ENCODE assay signal across 12 mouse cellular contexts in genomic region chr3:95162345-95162628, GRCm38 (mm10). TPM values are rescaled to one million over a fixed set of nuclear protein-coding genes. Genes with fewer than 3 reads are reported as not detected.
DNase-seq lines count a peak whose midpoint lies in the region; ATAC-seq and TF ChIP-seq lines count a peak whose summit lies in the region.
"Had no signal": no experiment of that assay in that cellular context is flagged by ENCODE, and none has a peak within 500 bp of the region (broad histone marks: within the 10 kb centered on the region; RNA-seq: fewer than 3 reads in every experiment).

No protein-coding gene starts in this region.

- no peak overlapping the region for H3K9ac ChIP-seq in heart, embryonic 13.5 days
- H3K9ac ChIP-seq in embryonic facial prominence, embryonic 13.5 days = 0 out of 2 replicates have a peak overlapping the region, but pooled peaks have one; percentile 84
- H3K9ac ChIP-seq in hindbrain, postnatal 0 days (replicated peaks; ENCODE audit: low read length) = peak overlapping the region; percentile 78
- peak overlapping the region; percentile 80 for H3K9ac ChIP-seq in midbrain, postnatal 0 days (replicated peaks; ENCODE audit: low read length, poor library complexity, severe bottlenecking)

- no peak overlapping the region for H3K27ac ChIP-seq in heart, embryonic 13.5 days (replicated peaks)
- no peak overlapping the region for H3K27ac ChIP-seq in embryonic facial prominence, embryonic 13.5 days
- peak overlapping the region; percentile 68 for H3K27ac ChIP-seq in hindbrain, postnatal 0 days
- peak overlapping the region; percentile 79 for H3K27ac ChIP-seq in midbrain, postnatal 0 days (ENCODE audit: low read depth, low read length)
- H3K27ac ChIP-seq in layer of hippocampus, adult 2 months = no peak overlapping the region

- intact Hi-C loops in heart, postnatal 14 days (cut with DNase I) = no loop called here

- no peak for DNase-seq in heart, postnatal 14 days
- peak; percentile 39 for DNase-seq in hindbrain, postnatal 0 days (ENCODE audit: low spot score)
- DNase-seq in midbrain, postnatal 0 days (ENCODE audit: low spot score) = no peak
- no peak for DNase-seq in ovary, adult 18-20 months (ENCODE audit: low spot score)
- DNase-seq in layer of hippocampus, adult 2 months (ENCODE audit: low spot score in 2 of 2) = no peak
- no peak for DNase-seq in ovary, postnatal 36 days (ENCODE audit: low spot score)
- DNase-seq: B cell, adult 2 months had no signal

- peaks cover 18% of the 10 kb centered on the region for H3K36me3 ChIP-seq in heart, embryonic 13.5 days
- peaks cover 31% of the 10 kb centered on the region for H3K36me3 ChIP-seq in embryonic facial prominence, embryonic 13.5 days
- H3K36me3 ChIP-seq in hindbrain, postnatal 0 days (ENCODE audit: insufficient read depth, low read length) = peaks cover 8% of the 10 kb centered on the region; the same call in 1 of the 2 replicates
- peaks cover 14% of the 10 kb centered on the region for H3K36me3 ChIP-seq in midbrain, postnatal 0 days (ENCODE audit: insufficient read depth, low read length)

- TF ChIP-seq CTCF in hindbrain, postnatal 0 days (IDR thresholded peaks at IDR 0.05; ENCODE audit: low read depth) = no peak
- no peak for TF ChIP-seq CTCF in midbrain, postnatal 0 days (IDR thresholded peaks at IDR 0.05)
- no peak for TF ChIP-seq CTCF in layer of hippocampus, adult 2 months (conservative IDR thresholded peaks at IDR 0.05)

- peak overlapping the region; percentile 94 for H3K4me2 ChIP-seq in heart, embryonic 13.5 days
- H3K4me2 ChIP-seq in embryonic facial prominence, embryonic 13.5 days = peak overlapping the region; percentile 76
- peak overlapping the region; percentile 83 for H3K4me2 ChIP-seq in hindbrain, postnatal 0 days (ENCODE audit: low read depth, low read length)
- H3K4me2 ChIP-seq in midbrain, postnatal 0 days (ENCODE audit: low read depth, low read length, poor library complexity, severe bottlenecking) = peak overlapping the region; percentile 76

- WGBS in heart, embryonic 13.5 days = 21% methylated on average over 2 of the region's 2 CpGs
- 37% methylated on average over 2 of the region's 2 CpGs for WGBS in embryonic facial prominence, embryonic 13.5 days
- WGBS in hindbrain, postnatal 0 days = 7% methylated on average over 2 of the region's 2 CpGs
- 11% methylated on average over 2 of the region's 2 CpGs for WGBS in midbrain, postnatal 0 days

- H3K9me3 ChIP-seq in heart, embryonic 13.5 days = no peaks in the 10 kb centered on the region
- H3K9me3 ChIP-seq in embryonic facial prominence, embryonic 13.5 days = no peaks in the 10 kb centered on the region; the same call in 1 of the 2 replicates
- no peaks in the 10 kb centered on the region for H3K9me3 ChIP-seq in hindbrain, postnatal 0 days (ENCODE audit: low read length)
- no peaks in the 10 kb centered on the region for H3K9me3 ChIP-seq in midbrain, postnatal 0 days (ENCODE audit: low read length)

- peaks cover 11% of the 10 kb centered on the region; the same call in 1 of the 2 replicates for H3K27me3 ChIP-seq in heart, embryonic 13.5 days (replicated peaks)
- H3K27me3 ChIP-seq in embryonic facial prominence, embryonic 13.5 days = peaks cover 6% of the 10 kb centered on the region; the same call in 1 of the 2 replicates
- H3K27me3 ChIP-seq in hindbrain, postnatal 0 days (ENCODE audit: insufficient read depth, low read length) = no peaks in the 10 kb centered on the region
- H3K27me3 ChIP-seq in midbrain, postnatal 0 days (ENCODE audit: insufficient read depth, low read length) = no peaks in the 10 kb centered on the region

- H3K4me1 ChIP-seq in heart, embryonic 13.5 days = peaks cover 46% of the 10 kb centered on the region
- peaks cover 32% of the 10 kb centered on the region for H3K4me1 ChIP-seq in embryonic facial prominence, embryonic 13.5 days
- H3K4me1 ChIP-seq in hindbrain, postnatal 0 days (ENCODE audit: insufficient read depth, low read length) = peaks cover 14% of the 10 kb centered on the region
- H3K4me1 ChIP-seq in midbrain, postnatal 0 days (ENCODE audit: insufficient read depth, low read length) = peaks cover 30% of the 10 kb centered on the region

- no peak for ATAC-seq in heart, embryonic 13.5 days (ENCODE audit: extremely low read depth, insufficient number of reproducible peaks, low FRiP score, low TSS enrichment)
- ATAC-seq in embryonic facial prominence, embryonic 13.5 days (ENCODE audit: insufficient number of reproducible peaks, insufficient read depth, low FRiP score, low TSS enrichment, low read depth) = no peak
- ATAC-seq in hindbrain, postnatal 0 days = no peak
- no peak for ATAC-seq in midbrain, postnatal 0 days (ENCODE audit: low FRiP score)

- H3K4me3 ChIP-seq in heart, embryonic 13.5 days = no peak overlapping the region
- peak overlapping the region; percentile 89 for H3K4me3 ChIP-seq in embryonic facial prominence, embryonic 13.5 days
- peak overlapping the region; percentile 93 for H3K4me3 ChIP-seq in hindbrain, postnatal 0 days (ENCODE audit: low read length)
- H3K4me3 ChIP-seq in midbrain, postnatal 0 days (ENCODE audit: low read depth, low read length) = peak overlapping the region; percentile 85
- H3K4me3 ChIP-seq in layer of hippocampus, adult 2 months = no peak overlapping the region; the same call in 1 of the 2 replicates

RNA-seq across cellular contexts. Expression of gene Sema6c, which starts 2.0 kb away (rescaled TPM):
- 2.9 and 3.0 TPM in 2 replicates for polyA plus RNA-seq in heart, embryonic 13.5 days (2015; fragmentation: Nextera tagmentation; extraction: Ambion mirVana)
- total RNA-seq in heart, postnatal 14 days (2021) = 10 to 100 TPM in 1 of 2 experiments, 1 to 10 TPM in 1; 5.8 to 11.8 TPM
- 9.4 and 10.1 TPM in 2 replicates for polyA plus RNA-seq in embryonic facial prominence, embryonic 13.5 days (2015; fragmentation: Nextera tagmentation; extraction: Ambion mirVana)
- total RNA-seq in hindbrain, postnatal 0 days (2014; rRNA removed) = 127 and 172 TPM in 2 replicates
- polyA plus RNA-seq in hindbrain, postnatal 0 days (2015; fragmentation: Nextera tagmentation; extraction: Ambion mirVana) = 15.6 and 16.4 TPM in 2 replicates
- total RNA-seq in midbrain, postnatal 0 days (2014; rRNA removed) = 126 and 148 TPM in 2 replicates
- polyA plus RNA-seq in midbrain, postnatal 0 days (2015; fragmentation: Nextera tagmentation; extraction: Ambion mirVana) = 17.1 and 18.4 TPM in 2 replicates
- 10 to 100 TPM; 33.9 to 46.6 TPM for total RNA-seq in layer of hippocampus, adult 2 months (2021)
- total RNA-seq: megakaryocyte-erythroid progenitor cell, adult 5-6 weeks had no signal

RNA-seq across cellular contexts. Expression of gene Tnfaip8l2, which starts 20.1 kb away (rescaled TPM):
- 2.1 and 2.8 TPM in 2 replicates for polyA plus RNA-seq in heart, embryonic 13.5 days (2015; fragmentation: Nextera tagmentation; extraction: Ambion mirVana)
- total RNA-seq in heart, postnatal 14 days (2021) = 1 to 10 TPM; 3.0 to 3.1 TPM
- polyA plus RNA-seq in embryonic facial prominence, embryonic 13.5 days (2015; fragmentation: Nextera tagmentation; extraction: Ambion mirVana) = 2.7 and 4.7 TPM in 2 replicates
- 1.9 and 2.3 TPM in 2 replicates for total RNA-seq in hindbrain, postnatal 0 days (2014; rRNA removed)
- polyA plus RNA-seq in hindbrain, postnatal 0 days (2015; fragmentation: Nextera tagmentation; extraction: Ambion mirVana) = 3.1 and 3.6 TPM in 2 replicates
- total RNA-seq in midbrain, postnatal 0 days (2014; rRNA removed) = 0.93 and 1.2 TPM in 2 replicates
- 2.2 and 2.8 TPM in 2 replicates for polyA plus RNA-seq in midbrain, postnatal 0 days (2015; fragmentation: Nextera tagmentation; extraction: Ambion mirVana)
- total RNA-seq in layer of hippocampus, adult 2 months (2021) = 1 to 10 TPM; 2.5 to 2.7 TPM

RNA-seq across cellular contexts. Expression of gene Lysmd1, which starts 28.4 kb away (rescaled TPM):
- 8.8 and 9.8 TPM in 2 replicates for polyA plus RNA-seq in heart, embryonic 13.5 days (2015; fragmentation: Nextera tagmentation; extraction: Ambion mirVana)
- total RNA-seq in heart, postnatal 14 days (2021) = 1 to 10 TPM; 6.4 to 7.4 TPM
- 17.0 and 19.3 TPM in 2 replicates for polyA plus RNA-seq in embryonic facial prominence, embryonic 13.5 days (2015; fragmentation: Nextera tagmentation; extraction: Ambion mirVana)
- total RNA-seq in hindbrain, postnatal 0 days (2014; rRNA removed) = 33.4 and 38.5 TPM in 2 replicates
- polyA plus RNA-seq in hindbrain, postnatal 0 days (2015; fragmentation: Nextera tagmentation; extraction: Ambion mirVana) = 39.2 and 42.4 TPM in 2 replicates
- total RNA-seq in midbrain, postnatal 0 days (2014; rRNA removed) = 35.3 and 42.2 TPM in 2 replicates
- polyA plus RNA-seq in midbrain, postnatal 0 days (2015; fragmentation: Nextera tagmentation; extraction: Ambion mirVana) = 50.9 and 51.9 TPM in 2 replicates
- total RNA-seq in layer of hippocampus, adult 2 months (2021) = 10 to 100 TPM; 16.4 to 16.7 TPM

RNA-seq across cellular contexts. Expression of gene Scnm1, which starts 28.5 kb away (rescaled TPM):
- polyA plus RNA-seq in heart, embryonic 13.5 days (2015; fragmentation: Nextera tagmentation; extraction: Ambion mirVana) = 51.7 and 54.2 TPM in 2 replicates
- total RNA-seq in heart, postnatal 14 days (2021) = 10 to 100 TPM; 29.5 to 33.5 TPM
- polyA plus RNA-seq in embryonic facial prominence, embryonic 13.5 days (2015; fragmentation: Nextera tagmentation; extraction: Ambion mirVana) = 75.2 and 81.8 TPM in 2 replicates
- total RNA-seq in hindbrain, postnatal 0 days (2014; rRNA removed) = 44.6 and 56.7 TPM in 2 replicates
- polyA plus RNA-seq in hindbrain, postnatal 0 days (2015; fragmentation: Nextera tagmentation; extraction: Ambion mirVana) = 72.1 and 75.7 TPM in 2 replicates
- total RNA-seq in midbrain, postnatal 0 days (2014; rRNA removed) = 47.6 and 60.4 TPM in 2 replicates
- 69.6 and 82.7 TPM in 2 replicates for polyA plus RNA-seq in midbrain, postnatal 0 days (2015; fragmentation: Nextera tagmentation; extraction: Ambion mirVana)
- 10 to 100 TPM; 50.4 to 57.5 TPM for total RNA-seq in layer of hippocampus, adult 2 months (2021)

RNA-seq across cellular contexts. Expression of gene Tmod4, which starts 38.0 kb away (rescaled TPM):
- 0.82 and 1.4 TPM in 2 replicates for polyA plus RNA-seq in heart, embryonic 13.5 days (2015; fragmentation: Nextera tagmentation; extraction: Ambion mirVana)
- total RNA-seq in heart, postnatal 14 days (2021) = 10 to 100 TPM; 10.6 to 11.1 TPM
- 0.65 and 0.69 TPM in 2 replicates for polyA plus RNA-seq in embryonic facial prominence, embryonic 13.5 days (2015; fragmentation: Nextera tagmentation; extraction: Ambion mirVana)
- total RNA-seq in hindbrain, postnatal 0 days (2014; rRNA removed) = 0.43 and 0.73 TPM in 2 replicates
- polyA plus RNA-seq in hindbrain, postnatal 0 days (2015; fragmentation: Nextera tagmentation; extraction: Ambion mirVana) = 1.1 and 1.5 TPM in 2 replicates
- not detected in 2 replicates for total RNA-seq in midbrain, postnatal 0 days (2014; rRNA removed)
- polyA plus RNA-seq in midbrain, postnatal 0 days (2015; fragmentation: Nextera tagmentation; extraction: Ambion mirVana) = 0.41 and 0.49 TPM in 2 replicates
- total RNA-seq in layer of hippocampus, adult 2 months (2021) = under 1 TPM in 1 of 2 experiments, not detected in 1; 0.71 TPM
- total RNA-seq: hematopoietic stem cell, adult 5-6 weeks; left cerebral cortex, postnatal 25 days had no signal

Comparison
In these comparisons a context has a peak if more than half of its experiments do, and no peak if none do; other contexts are left out.
1. H3K27ac ChIP-seq: peak in hindbrain, postnatal 0 days (single experiment) and midbrain, postnatal 0 days (single experiment); none in heart, embryonic 13.5 days (single experiment), embryonic facial prominence, embryonic 13.5 days (single experiment) and layer of hippocampus, adult 2 months (single experiment).
2. H3K4me3 ChIP-seq: peak in embryonic facial prominence, embryonic 13.5 days (single experiment), hindbrain, postnatal 0 days (single experiment) and midbrain, postnatal 0 days (single experiment); none in heart, embryonic 13.5 days (single experiment) and layer of hippocampus, adult 2 months (single experiment).
3. Peak in every context shown above with its lines, with median percentiles within 50 percentile points of each other: H3K4me2 ChIP-seq.